Mouse (Mus musculus) embryonic facial prominence, embryonic 15.5 days (tissue): Measurements from ENCODE around the gene Zmiz1. TPM values are rescaled to one million over a fixed set of nuclear protein-coding genes. Genes with fewer than 3 reads are reported as not detected.
A peak's percentile ranks its signal among the peaks of the same experiment; 100 is the strongest.

ENCODE experiments used
- ATAC-seq: fragments of 200-750 bp; cut with Nextera tagmentation; 2 replicates; pipeline ENCODE4 v1.8.0; 2017; ENCODE audit warnings: low read depth, moderate TSS enrichment; ENCODE audit not compliant: insufficient number of reproducible peaks, low FRiP score, low TSS enrichment
- H3K27ac ChIP-seq: fragments of 300-500 bp; sonication (generic); replicated peaks from 2 replicates; pipeline ENCODE4 v1.5.1; 2015; ENCODE audit warnings: mild to moderate bottlenecking, inconsistent platforms
- H3K27me3 ChIP-seq: fragments of 300-500 bp; sonication (generic); 2 replicates; pipeline ENCODE4 v1.6.1; 2015; ENCODE audit warnings: inconsistent platforms
- H3K36me3 ChIP-seq: fragments of 300-500 bp; sonication (generic); 2 replicates; pipeline ENCODE4 v1.6.1; 2015; ENCODE audit warnings: mild to moderate bottlenecking, inconsistent platforms
- H3K4me1 ChIP-seq: fragments of 300-500 bp; sonication (generic); 2 replicates; pipeline ENCODE4 v1.6.1; 2015; ENCODE audit warnings: inconsistent platforms
- H3K4me2 ChIP-seq: fragments of 300-500 bp; sonication (generic); replicated peaks from 2 replicates; pipeline ENCODE4 v1.6.1; 2015; ENCODE audit warnings: mild to moderate bottlenecking, inconsistent platforms
- H3K4me3 ChIP-seq: fragments of 300-500 bp; sonication (generic); replicated peaks from 2 replicates; pipeline ENCODE4 v1.5.1; 2015; ENCODE audit warnings: mild to moderate bottlenecking, inconsistent platforms
- H3K9ac ChIP-seq: fragments of 300-500 bp; sonication (generic); 2 replicates; pipeline ENCODE4 v1.6.1; 2015; ENCODE audit warnings: inconsistent platforms
- H3K9me3 ChIP-seq: fragments of 300-500 bp; sonication (generic); replicated peaks from 2 replicates; pipeline ENCODE4 v1.6.1; 2016; ENCODE audit warnings: inconsistent platforms
- WGBS: fragments of 180-500 bp; shearing (Covaris S2); methylation state at CpG from one replicate; pipeline ENCODE4 v1.1.7; 2015; 5-methylcytosine and 5-hydroxymethylcytosine counted together
- polyA plus RNA-seq: library from polyadenylated mRNA; unstranded; fragments of >200 nt; fragmentation: Nextera tagmentation; extraction: Ambion mirVana; gene quantifications from 2 replicates; pipeline ENCODE4 v1.2.1, GENCODE M21; 2015

Gene Zmiz1
- polyA plus RNA-seq, 1 experiment from 2014 or later, result 40.1 TPM

- Histone ChIP-seq H3K4me1 (peaks cover 63% of the 10 kb centered on the region), H3K27ac (no peak overlapping the region), H3K9ac (no peak overlapping the region), H3K36me3 (peaks cover 7% of the 10 kb centered on the region; the same call in 1 of the 2 replicates), H3K4me2 (no peak overlapping the region), H3K4me3 (no peak overlapping the region), H3K27me3 (no peaks in the 10 kb centered on the region), H3K9me3 (no peaks in the 10 kb centered on the region)
- 92% methylated on average over 6 of the region's 6 CpGs for WGBS
- no peak for ATAC-seq
Observed at GRCm38 (mm10) chr14:25598960-25599359, 140.0 kb downstream of the Zmiz1 start.

GRCm38 (mm10) chr14:25599934-25600333 is 140.9 kb downstream of the Zmiz1 start:
- Histone ChIP-seq H3K27me3 (no peaks in the 10 kb centered on the region), H3K4me2 (no peak overlapping the region), H3K4me1 (peaks cover 62% of the 10 kb centered on the region), H3K9ac (no peak overlapping the region), H3K9me3 (no peaks in the 10 kb centered on the region), H3K27ac (peak overlapping the region; percentile 52), H3K36me3 (peaks cover 9% of the 10 kb centered on the region; the same call in 1 of the 2 replicates), H3K4me3 (no peak overlapping the region)
- WGBS, result 51% methylated on average over 12 of the region's 12 CpGs
- ATAC-seq, result no peak

DNA sequence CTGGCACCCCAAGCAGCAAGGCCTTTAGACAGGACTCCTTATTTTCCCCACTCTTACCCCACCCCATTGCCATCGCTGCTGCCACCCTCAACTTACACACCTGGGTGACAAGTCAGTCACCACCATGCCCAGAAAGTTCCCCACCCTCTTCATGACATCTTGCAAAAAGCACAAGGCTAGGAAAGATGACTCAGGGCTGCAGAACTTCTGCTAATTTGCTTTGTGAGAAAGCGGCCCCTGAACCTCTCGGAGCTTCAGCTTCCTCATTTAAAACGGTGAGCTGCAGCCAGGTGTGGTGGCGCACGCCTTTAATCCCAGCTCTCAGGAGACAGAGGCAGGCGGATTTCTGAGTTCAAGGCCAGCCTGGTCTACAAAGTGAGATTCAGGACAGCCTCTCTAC is 141.4 kb downstream of the Zmiz1 start:
- H3K4me3 ChIP-seq, result no peak overlapping the region
- no peaks in the 10 kb centered on the region for H3K9me3 ChIP-seq
- peaks cover 57% of the 10 kb centered on the region for H3K4me1 ChIP-seq
- H3K27me3 ChIP-seq, result no peaks in the 10 kb centered on the region
- H3K9ac ChIP-seq, result no peak overlapping the region
- ATAC-seq, result no peak
- 69% methylated on average over 7 of the region's 7 CpGs for WGBS
- H3K4me2 ChIP-seq, result no peak overlapping the region
- peaks cover 9% of the 10 kb centered on the region; the same call in 1 of the 2 replicates for H3K36me3 ChIP-seq
- H3K27ac ChIP-seq, result peak overlapping the region; percentile 52

GRCm38 (mm10) chr14:25600951-25601350 is 142.0 kb downstream of the Zmiz1 start:
- 46% methylated on average over 2 of the region's 2 CpGs for WGBS
- H3K36me3 ChIP-seq, result peaks cover 9% of the 10 kb centered on the region; the same call in 1 of the 2 replicates
- peak overlapping the region; percentile 52 for H3K27ac ChIP-seq

DNA sequence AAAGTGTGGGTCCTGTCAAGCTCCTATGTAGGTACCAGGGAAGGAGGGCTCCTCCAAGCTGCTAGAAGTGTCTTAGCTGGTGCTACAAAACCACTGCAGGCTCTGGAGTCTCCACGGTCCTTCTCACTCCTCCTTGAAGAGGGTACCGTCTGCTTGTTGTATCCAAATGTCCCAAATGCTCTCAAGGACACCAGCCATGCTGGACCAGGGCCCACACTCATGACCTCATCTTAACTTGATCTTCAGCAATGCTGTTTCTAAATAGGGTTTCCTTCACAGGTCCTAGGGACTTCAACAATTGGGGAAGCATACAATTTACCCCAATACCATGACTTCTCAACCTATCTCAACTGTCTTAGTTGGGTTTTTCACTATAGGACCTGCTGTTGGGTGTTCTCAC is 143.0 kb downstream of the Zmiz1 start:
- peaks cover 9% of the 10 kb centered on the region; the same call in 1 of the 2 replicates for H3K36me3 ChIP-seq
- no peak overlapping the region for H3K4me2 ChIP-seq
- no peaks in the 10 kb centered on the region for H3K9me3 ChIP-seq
- no peak for ATAC-seq
- H3K27ac ChIP-seq, result no peak overlapping the region
- peaks cover 69% of the 10 kb centered on the region for H3K4me1 ChIP-seq
- H3K9ac ChIP-seq, result no peak overlapping the region
- no peak overlapping the region for H3K4me3 ChIP-seq
- no peaks in the 10 kb centered on the region for H3K27me3 ChIP-seq
- WGBS, result 94% methylated on average over 2 of the region's 2 CpGs

More at GRCm38 (mm10) chr14:25600951-25601350, 142.0 kb downstream of the Zmiz1 start:
- H3K4me2 ChIP-seq, result no peak overlapping the region
- H3K9ac ChIP-seq, result no peak overlapping the region
- peaks cover 59% of the 10 kb centered on the region for H3K4me1 ChIP-seq
- ATAC-seq, result no peak
- no peaks in the 10 kb centered on the region for H3K27me3 ChIP-seq
- no peak overlapping the region for H3K4me3 ChIP-seq
- H3K9me3 ChIP-seq, result no peaks in the 10 kb centered on the region

GRCm38 (mm10) chr14:25604395-25605142 is 145.6 kb downstream of the Zmiz1 start:
- 20% methylated on average over 18 of the region's 18 CpGs for WGBS
- Histone ChIP-seq H3K9ac (no peak overlapping the region), H3K4me2 (no peak overlapping the region), H3K27me3 (no peaks in the 10 kb centered on the region), H3K4me3 (no peak overlapping the region), H3K9me3 (no peaks in the 10 kb centered on the region), H3K36me3 (0 out of 2 replicates have a peak, but pooled peaks cover 3% of the 10 kb centered on the region), H3K4me1 (peaks cover 80% of the 10 kb centered on the region), H3K27ac (0 out of 2 replicates have a peak overlapping the region, but pooled peaks have one; percentile 11)
- ATAC-seq, result no peak

DNA sequence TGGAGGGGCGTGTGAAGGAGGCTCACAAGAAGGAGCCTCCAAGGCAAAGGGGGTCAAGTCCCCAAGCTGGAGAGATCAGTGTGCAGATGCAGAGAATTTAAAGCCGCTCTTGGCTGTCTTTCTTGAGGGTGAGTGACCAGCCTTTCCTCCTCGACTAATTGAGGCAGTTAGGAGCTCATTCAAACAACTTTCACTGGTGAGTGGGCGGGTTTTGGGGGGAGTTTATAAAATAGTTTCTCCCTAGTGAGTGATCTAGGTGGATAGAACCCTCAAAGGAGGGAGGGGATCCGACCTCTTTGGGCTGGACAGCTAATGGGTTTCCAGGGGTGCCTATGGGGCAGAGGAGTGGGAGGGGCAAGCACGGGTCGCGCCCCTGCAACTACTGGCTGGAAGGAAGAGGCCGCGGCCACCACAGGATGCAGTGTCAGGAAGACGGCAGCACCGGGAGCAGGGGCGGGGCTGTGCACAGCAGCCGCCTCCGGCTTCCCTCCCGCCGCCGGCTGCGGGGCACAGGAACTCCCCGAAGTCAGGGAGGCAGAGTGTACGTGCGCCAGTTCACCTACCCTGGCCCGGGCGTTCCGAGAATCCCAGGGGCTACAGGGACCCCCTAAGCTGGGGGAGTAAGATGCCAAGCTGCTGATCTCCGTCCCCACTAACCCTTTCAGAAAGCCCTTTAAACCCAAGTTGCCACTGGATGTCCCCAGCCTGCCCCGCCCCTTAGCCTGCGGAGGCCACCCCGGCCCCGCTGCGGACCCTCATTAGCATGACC is 147.6 kb downstream of the Zmiz1 start:
- H3K4me3 ChIP-seq, result peak overlapping the region; percentile 66
- H3K9ac ChIP-seq, result peak overlapping the region; percentile 75
- H3K9me3 ChIP-seq, result no peaks in the 10 kb centered on the region
- H3K4me2 ChIP-seq, result peak overlapping the region; percentile 98
- H3K27ac ChIP-seq, result peak overlapping the region; percentile 89
- H3K36me3 ChIP-seq, result 0 out of 2 replicates have a peak, but pooled peaks cover 3% of the 10 kb centered on the region
- H3K27me3 ChIP-seq, result no peaks in the 10 kb centered on the region
- WGBS, result 4% methylated on average over 31 of the region's 31 CpGs
- peaks cover 80% of the 10 kb centered on the region for H3K4me1 ChIP-seq
- ATAC-seq, result peak; percentile 27; the same call in 1 of the 2 replicates

DNA sequence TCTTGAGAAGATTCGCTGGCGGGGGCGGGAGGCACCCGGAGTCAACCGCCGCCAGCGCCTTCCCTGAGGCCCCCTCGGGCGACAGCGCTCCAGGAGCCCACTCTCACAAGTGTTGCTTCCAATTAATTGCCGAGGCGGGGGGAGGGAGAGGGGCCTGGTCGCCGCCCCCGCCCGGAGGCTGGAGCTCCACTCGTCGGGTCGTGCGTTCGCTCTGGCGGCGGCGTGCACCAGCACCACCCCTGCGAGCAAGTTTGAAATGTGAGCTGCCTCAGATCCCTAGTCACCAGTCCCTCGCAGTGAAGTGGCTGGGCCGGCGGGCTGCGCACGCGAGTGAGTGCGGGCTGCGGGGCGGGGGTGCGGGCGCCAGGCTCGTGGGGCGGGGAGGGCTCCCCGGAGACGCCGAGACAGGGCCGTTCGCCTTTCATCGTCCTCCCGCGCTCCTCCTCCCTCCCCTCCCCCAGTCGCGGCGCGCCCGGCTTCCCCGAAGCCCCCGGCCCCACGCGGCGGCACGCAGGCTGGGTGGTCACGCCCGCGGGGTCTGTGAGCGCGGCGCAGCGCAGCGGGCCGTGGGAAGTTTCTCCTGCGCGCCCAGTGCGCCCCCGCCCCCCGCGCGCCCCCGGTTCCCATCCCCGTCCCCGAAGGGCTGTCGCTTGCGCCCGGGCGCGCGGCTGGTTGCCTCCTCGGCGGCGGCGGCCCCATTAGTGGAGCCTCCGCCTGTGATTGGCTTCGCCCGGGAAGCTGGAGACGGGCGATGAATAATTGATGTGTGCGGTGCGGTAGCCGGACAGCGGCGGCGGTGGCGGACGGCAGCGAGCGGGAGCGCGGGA is 148.4 kb downstream of the Zmiz1 start:
- under 1% methylated on average over 72 of the region's 103 CpGs for WGBS
- Histone ChIP-seq H3K4me3 (peak overlapping the region; percentile 66), H3K36me3 (0 out of 2 replicates have a peak, but pooled peaks cover 3% of the 10 kb centered on the region), H3K27ac (peak overlapping the region; percentile 89), H3K9ac (peak overlapping the region; percentile 75), H3K4me1 (peaks cover 82% of the 10 kb centered on the region), H3K27me3 (no peaks in the 10 kb centered on the region), H3K9me3 (no peaks in the 10 kb centered on the region), H3K4me2 (peak overlapping the region; percentile 98)
- ATAC-seq, result peak; percentile 70

DNA sequence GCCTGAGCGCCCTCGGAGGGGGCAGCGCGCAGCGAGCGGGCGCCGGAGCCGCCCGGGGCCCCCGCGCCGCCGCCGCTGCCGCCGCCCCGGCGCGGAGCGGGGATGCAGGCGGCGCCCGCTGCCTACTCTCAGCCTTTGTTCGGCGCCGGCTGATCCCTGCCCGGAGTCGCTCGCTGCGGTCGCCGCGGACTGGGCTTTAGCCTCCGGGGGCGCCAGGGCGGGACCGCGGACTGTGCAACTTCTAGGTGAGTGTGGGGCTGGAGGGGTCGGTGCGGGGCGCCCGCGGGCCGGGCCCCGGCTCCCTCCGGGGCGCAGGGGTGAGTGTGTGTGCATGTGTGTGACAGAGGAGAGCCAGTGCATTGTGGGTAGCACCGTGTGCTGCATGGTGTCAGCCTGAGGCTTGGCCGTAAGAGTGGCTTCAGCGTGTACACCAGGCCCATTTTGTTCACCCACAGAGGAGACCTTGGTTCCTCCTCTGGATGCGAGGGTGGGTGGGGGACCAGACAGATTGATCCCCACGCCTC is 149.0 kb downstream of the Zmiz1 start:
- Histone ChIP-seq H3K36me3 (0 out of 2 replicates have a peak, but pooled peaks cover 3% of the 10 kb centered on the region), H3K4me3 (peak overlapping the region; percentile 66), H3K9me3 (no peaks in the 10 kb centered on the region), H3K4me2 (peak overlapping the region; percentile 98), H3K27me3 (no peaks in the 10 kb centered on the region), H3K4me1 (peaks cover 80% of the 10 kb centered on the region), H3K9ac (peak overlapping the region; percentile 75), H3K27ac (peak overlapping the region; percentile 89)
- peak; percentile 52 for ATAC-seq
- WGBS, result under 1% methylated on average over 50 of the region's 53 CpGs

GRCm38 (mm10) chr14:25608618-25609017 is 149.6 kb downstream of the Zmiz1 start:
- Histone ChIP-seq H3K4me1 (peaks cover 74% of the 10 kb centered on the region), H3K27ac (peak overlapping the region; percentile 89), H3K4me3 (peak overlapping the region; percentile 66), H3K9ac (peak overlapping the region; percentile 75; the same call in 1 of the 2 replicates), H3K27me3 (no peaks in the 10 kb centered on the region), H3K4me2 (peak overlapping the region; percentile 98), H3K9me3 (no peaks in the 10 kb centered on the region), H3K36me3 (0 out of 2 replicates have a peak, but pooled peaks cover 3% of the 10 kb centered on the region)
- no peak for ATAC-seq
- WGBS, result 10% methylated on average over 4 of the region's 4 CpGs
